Mouse (Mus musculus) CD4-positive, CD25-positive, alpha-beta regulatory T cell, adult 9 weeks (primary cell): ENCODE results near the gene Tifab. TPM values are rescaled to one million over a fixed set of nuclear protein-coding genes. Genes with fewer than 3 reads are reported as not detected.

Experiments
- polyA plus RNA-seq: library from polyadenylated mRNA; unstranded; fragments of 100-300 nt; shearing (Covaris generic); gene quantifications from one replicate; pipeline ENCODE4 v1.2.1, GENCODE M21; 2017

The Tifab gene
- 0.33 TPM for polyA plus RNA-seq

DNA sequence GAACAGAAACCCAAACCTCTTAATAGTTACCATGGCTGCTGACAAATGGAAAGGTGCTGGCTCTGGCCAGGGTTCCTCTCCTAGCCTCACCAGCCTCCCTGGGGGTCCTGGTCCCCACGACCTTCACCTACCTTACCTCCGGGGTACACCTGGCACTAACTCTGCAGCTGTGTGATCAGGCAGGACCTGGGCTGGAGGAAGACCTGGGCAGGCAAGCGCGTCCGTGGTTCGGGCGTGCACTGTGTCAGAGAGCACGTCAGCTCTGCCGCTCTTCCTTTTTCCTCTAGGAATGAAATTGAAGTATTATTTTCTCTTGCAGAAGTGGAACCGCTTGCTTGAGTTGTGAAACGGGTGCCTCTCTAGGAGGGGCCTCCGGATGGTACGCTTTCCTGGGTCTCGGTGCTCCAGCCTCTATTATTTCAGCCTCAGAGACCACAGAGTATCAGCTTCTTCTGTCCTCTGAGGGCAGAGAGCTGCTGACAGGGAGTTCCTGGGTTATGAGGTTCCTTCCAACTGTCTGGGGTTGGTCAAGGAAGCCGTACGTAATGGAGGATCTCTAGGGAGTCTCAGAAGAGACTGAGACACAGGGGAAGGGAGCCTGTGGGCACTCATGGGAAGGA lies at the start of gene Tifab:
Gene Tifab (minus strand): TSS at position 470 of the 620 bp plus-strand sequence.

DNA sequence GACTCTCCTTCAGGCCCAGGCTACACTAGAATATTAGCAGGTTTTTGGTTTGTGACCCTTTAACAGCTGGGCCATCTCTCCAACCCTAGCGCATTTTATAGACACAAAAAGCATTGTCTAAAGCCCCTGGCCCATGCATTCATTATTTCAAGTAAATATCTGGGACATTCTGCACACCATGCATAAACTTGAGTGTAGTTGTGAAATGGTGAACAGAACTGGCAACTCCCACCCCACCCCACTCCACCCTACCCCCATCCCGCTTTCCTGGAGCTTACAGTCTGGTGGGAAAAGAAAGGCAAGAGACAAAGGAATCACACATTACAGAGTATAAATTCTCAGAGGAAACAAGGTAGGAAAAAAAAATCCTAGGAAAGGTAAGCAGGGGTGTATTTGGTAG lies 42.5 kb downstream of the Tifab start, which contains the start of gene H2afy:
Gene H2afy (minus strand): TSS at position 162 of the 400 bp plus-strand sequence.

Other genes with a start within 250 kb of the Tifab start
- gene H2afy, start 42.5 kb downstream of the Tifab start, polyA plus RNA-seq, result 69.2 TPM
- not detected for gene Neurog1, start 73.3 kb upstream of the Tifab start, polyA plus RNA-seq
- gene Cxcl14, start 117.7 kb upstream of the Tifab start, polyA plus RNA-seq, result not detected
- gene Gm3045, start 247.7 kb upstream of the Tifab start, polyA plus RNA-seq, result not detected